Mouse (Mus musculus) embryonic fibroblast, embryonic 13.5 days (primary cell): ENCODE data around the gene Calr3.

Source experiments
- CTCF ChIP-seq: IDR thresholded peaks from 2 replicates; pipeline ENCODE4 v1.5.1; 2011; ENCODE audit warnings: mild to moderate bottlenecking, control low read depth, low read length, moderate library complexity, borderline replicate concordance; ENCODE audit not compliant: insufficient read depth
- POLR2A ChIP-seq: IDR thresholded peaks from 2 replicates; pipeline ENCODE4 v1.6.1; 2011; ENCODE audit warnings: low read depth, mild to moderate bottlenecking, control low read depth, low read length, moderate library complexity

DNA sequence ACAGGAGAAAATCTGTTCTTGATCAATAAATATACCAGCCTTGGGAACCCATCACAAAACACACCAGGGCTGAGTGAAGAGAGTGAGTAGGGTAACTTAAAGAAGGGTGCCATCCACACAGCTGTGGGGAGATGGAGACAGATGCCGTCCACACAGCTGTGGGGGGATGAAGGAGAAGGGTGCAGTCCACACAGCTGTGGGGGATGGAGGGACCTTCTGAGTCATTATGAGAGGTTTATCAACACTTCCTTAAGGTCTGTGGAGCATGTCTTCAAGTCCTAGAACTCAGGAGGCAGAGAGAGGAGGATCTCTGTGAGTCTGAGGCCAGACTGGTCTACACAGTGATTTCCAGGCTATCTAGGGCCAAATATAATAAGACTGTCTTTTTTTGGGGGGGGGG is 42.3 kb downstream of the Calr3 start:
- TF ChIP-seq CTCF (no peak), POLR2A (no peak)
